Mouse (Mus musculus) megakaryocyte-erythroid progenitor cell, adult 5-6 weeks (primary cell): ENCODE measurements around the gene Zer1. TPM values are rescaled to one million over a fixed set of nuclear protein-coding genes. Genes with fewer than 3 reads are reported as not detected.
A peak's percentile ranks its signal among the peaks of the same experiment; 100 is the strongest.

Source experiments
- ATAC-seq: replicated peaks from 2 replicates; pipeline ENCODE4 v1.8.0; 2016; ENCODE audit warnings: mild to moderate bottlenecking, inconsistent platforms; ENCODE audit not compliant: severe bottlenecking, poor library complexity, low FRiP score, low TSS enrichment
- total RNA-seq, 2 experiments: library from RNA; stranded (forward) in 1 of 2; stranded (reverse) in 1 of 2; fragments of 200-1000, 215-1000 nt in 1 of 2; fragments of >200 nt in 1 of 2; fragmentation: Nextera tagmentation in 1 of 2; gene quantifications; 2 replicates each; pipeline ENCODE4 v1.2.3; 2014 to 2017

Zer1 gene
- total RNA-seq, 2 experiments from 2014 or later, result 8.3 to 37.8 TPM

GRCm38 (mm10) chr2:30084113-30084512, 40.3 kb downstream of the Zer1 start:
- no peak for ATAC-seq

DNA sequence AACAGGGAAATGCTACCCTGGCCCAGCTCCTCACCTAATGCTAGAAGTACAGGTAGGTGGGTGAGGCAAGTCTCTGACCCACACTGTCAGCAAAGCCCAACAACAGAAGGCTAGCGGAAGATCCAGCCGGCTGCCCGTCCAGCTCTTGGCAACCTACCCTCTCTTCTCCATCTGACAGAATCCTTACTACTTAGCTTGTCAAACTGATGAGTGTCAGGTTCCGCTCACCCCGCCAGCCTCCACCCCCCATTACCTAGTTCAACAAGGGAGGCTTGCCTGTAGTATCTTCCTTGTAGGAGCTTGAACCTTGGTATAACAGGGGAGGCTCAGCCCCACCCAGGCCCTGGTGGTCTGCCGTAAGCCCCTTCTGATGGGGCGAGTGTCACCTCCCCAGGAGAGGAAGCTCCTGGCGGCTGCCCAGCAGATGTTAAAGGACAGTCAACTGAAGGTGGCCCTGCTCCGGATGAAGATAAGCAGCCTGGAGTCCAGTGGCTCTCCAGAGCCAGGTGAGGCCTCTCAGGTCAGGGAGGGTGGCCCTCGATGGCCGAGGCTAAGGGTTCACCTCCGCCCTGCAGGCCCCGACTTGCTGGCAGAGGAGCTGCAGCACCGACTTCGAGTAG, 44.1 kb downstream of the Zer1 start:
- ATAC-seq, result no peak

GRCm38 (mm10) chr2:30078760-30079159, 45.6 kb downstream of the Zer1 start:
- ATAC-seq, result no peak

DNA sequence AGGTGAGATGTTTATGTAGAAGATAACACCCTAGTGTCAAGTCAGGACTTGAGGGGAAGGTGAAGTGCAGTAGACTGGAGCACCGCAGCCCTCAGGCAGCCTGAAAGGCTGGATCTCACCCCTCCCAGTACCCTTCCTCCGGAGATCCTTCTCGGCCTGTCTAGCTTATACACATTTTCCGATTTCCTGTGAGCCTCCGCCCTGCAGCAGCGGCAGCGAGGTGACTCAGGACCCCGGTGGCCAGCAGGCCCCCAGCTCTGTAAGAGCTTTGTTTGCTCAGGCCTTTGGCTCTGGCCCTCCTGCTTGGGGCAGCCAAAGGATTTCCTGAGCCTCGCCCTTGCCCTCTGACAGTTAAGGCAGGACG, 46.1 kb downstream of the Zer1 start:
- no peak for ATAC-seq

- peak; percentile 68 for ATAC-seq
Observed at GRCm38 (mm10) chr2:30077502-30078348, 46.7 kb downstream of the Zer1 start, which contains the start of gene Pkn3. Pkn3 (plus strand) TSS chr2:30077684.

DNA sequence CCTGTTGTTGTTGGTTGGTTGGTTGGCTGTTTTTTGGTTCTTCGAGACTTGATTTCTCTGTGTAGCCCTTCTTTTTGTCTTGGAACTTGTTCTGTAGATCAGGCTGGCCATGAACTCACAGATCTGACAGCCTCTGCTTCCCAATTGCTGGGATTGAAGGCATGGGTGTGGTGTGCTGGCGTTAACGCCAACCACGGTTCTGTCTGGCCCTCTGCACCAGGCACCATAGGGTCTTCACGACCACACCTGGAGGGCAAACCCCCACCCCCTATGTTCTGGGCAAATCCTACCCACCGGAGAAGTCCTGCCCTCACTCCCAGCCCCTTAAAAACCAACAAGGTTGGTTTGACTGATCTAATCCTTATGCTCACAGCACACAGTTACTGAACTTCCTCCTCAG, 47.4 kb downstream of the Zer1 start:
- no peak for ATAC-seq

DNA sequence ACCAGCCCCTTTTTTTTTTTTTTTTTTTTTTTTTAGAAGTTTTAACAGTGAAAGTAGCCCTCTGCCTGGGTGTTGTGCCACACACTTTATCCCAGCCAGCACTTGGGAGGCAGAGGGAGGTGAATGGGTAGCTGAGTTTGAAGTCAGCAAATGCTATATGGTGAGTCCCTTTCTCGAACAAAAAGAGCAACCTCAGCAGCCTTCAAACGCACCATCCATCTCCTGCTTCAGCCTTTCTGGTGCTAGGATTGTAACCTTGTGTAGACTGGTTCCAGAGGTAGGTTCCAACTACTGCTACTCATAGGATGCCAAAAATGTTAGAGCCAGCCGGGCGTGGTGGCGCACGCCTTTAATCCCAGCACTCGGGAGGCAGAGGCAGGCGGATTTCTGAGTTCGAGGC, 47.9 kb downstream of the Zer1 start:
- ATAC-seq, result no peak

DNA sequence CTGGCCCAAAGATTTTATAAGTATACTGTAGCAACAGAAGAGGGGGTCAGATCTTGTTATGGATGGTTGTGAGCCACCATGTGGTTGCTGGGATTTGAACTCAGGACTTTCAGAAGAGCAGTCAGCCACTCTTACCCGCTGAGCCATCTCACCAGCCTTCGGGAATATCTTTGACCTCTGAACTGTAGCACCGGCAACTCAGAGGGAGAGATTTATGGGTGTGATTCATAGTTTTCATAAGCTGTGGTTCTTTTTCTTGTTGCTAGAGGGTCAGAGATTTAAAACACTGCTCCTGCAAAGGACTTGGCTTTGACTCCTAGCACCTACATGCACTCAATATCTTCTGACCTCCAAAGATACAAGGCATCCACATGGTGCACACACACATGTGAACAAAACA, 48.8 kb downstream of the Zer1 start:
- ATAC-seq, result no peak

DNA sequence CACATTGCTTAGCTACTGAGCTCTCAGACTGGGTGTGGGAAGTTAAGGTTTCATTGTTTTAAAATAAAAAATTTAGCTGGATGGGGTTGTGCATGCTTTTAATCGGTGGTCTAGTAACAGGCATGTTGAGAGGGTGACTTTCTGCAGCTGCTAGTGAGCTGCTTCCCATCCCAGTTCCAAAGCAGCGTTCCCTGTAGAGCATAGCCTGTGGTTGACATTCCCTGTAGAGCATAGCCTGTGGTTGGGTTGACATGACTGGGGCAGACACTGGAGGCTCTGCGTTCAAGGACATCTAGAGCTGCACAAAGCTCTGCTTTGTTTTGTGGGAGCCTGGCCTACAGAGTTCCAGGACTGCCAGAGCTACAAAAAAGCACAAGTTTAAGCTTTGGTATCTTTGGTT, 51.1 kb downstream of the Zer1 start:
- no peak for ATAC-seq

GRCm38 (mm10) chr2:30072875-30073274, 51.5 kb downstream of the Zer1 start:
- no peak for ATAC-seq

- no peak for ATAC-seq
Observed at GRCm38 (mm10) chr2:30067962-30068361, 56.4 kb downstream of the Zer1 start.

GRCm38 (mm10) chr2:30067031-30067888, 57.1 kb downstream of the Zer1 start:
- no peak for ATAC-seq

GRCm38 (mm10) chr2:30066046-30066901, 58.1 kb downstream of the Zer1 start:
- peak; percentile 76 for ATAC-seq

GRCm38 (mm10) chr2:30064298-30064697, 60.1 kb downstream of the Zer1 start:
- ATAC-seq, result no peak

GRCm38 (mm10) chr2:30063791-30064190, 60.6 kb downstream of the Zer1 start:
- ATAC-seq, result no peak

- no peak for ATAC-seq
Observed at GRCm38 (mm10) chr2:30063235-30063634, 61.1 kb downstream of the Zer1 start.

- ATAC-seq, result peak; percentile 65
Observed at GRCm38 (mm10) chr2:30062249-30063093, 61.9 kb downstream of the Zer1 start.
